Mouse (Mus musculus): ENCODE results near the gene Shc2. TPM values are rescaled to one million over a fixed set of nuclear protein-coding genes. Genes with fewer than 3 reads are reported as not detected.
A peak's percentile ranks its signal among the peaks of the same experiment; 100 is the strongest.

The Shc2 gene
- polyA plus RNA-seq, 1 experiment from 2014 or later: 1.1 TPM

GRCm38 (mm10) chr10:79645711-79646110 is 8.0 kb upstream of the Shc2 start, which contains the start of gene Odf3l2:
Gene Odf3l2, minus strand, starts transcription at chr10:79645738.
- Histone ChIP-seq H3K36me3 (ENCODE audit: insufficient read depth, low read length) (no peaks in the 10 kb centered on the region), H3K9me3 (ENCODE audit: low read length) (no peaks in the 10 kb centered on the region), H3K4me3 (ENCODE audit: low read depth, low read length) (no peak within 1 kb of the TSS), H3K9ac (replicated peaks; ENCODE audit: low read depth) (no peak within 1 kb of the TSS), H3K4me1 (ENCODE audit: insufficient read depth, low read depth, low read length) (no peaks in the 10 kb centered on the region), H3K27ac (ENCODE audit: low read length) (no peak within 1 kb of the TSS), H3K4me2 (replicated peaks; ENCODE audit: low read depth, low read length) (no peak within 1 kb of the TSS), H3K27me3 (replicated peaks; ENCODE audit: insufficient read depth, low read length) (no peaks in the 10 kb centered on the region)
- DNase-seq (ENCODE audit: low spot score) (no peak), ATAC-seq (no peak)
- no peak for TF ChIP-seq EP300 (IDR thresholded peaks at IDR 0.05)
- TF ChIP-seq CTCF (IDR thresholded peaks at IDR 0.05): no peak
- 57% methylated on average over 8 of the region's 8 CpGs for WGBS

DNA sequence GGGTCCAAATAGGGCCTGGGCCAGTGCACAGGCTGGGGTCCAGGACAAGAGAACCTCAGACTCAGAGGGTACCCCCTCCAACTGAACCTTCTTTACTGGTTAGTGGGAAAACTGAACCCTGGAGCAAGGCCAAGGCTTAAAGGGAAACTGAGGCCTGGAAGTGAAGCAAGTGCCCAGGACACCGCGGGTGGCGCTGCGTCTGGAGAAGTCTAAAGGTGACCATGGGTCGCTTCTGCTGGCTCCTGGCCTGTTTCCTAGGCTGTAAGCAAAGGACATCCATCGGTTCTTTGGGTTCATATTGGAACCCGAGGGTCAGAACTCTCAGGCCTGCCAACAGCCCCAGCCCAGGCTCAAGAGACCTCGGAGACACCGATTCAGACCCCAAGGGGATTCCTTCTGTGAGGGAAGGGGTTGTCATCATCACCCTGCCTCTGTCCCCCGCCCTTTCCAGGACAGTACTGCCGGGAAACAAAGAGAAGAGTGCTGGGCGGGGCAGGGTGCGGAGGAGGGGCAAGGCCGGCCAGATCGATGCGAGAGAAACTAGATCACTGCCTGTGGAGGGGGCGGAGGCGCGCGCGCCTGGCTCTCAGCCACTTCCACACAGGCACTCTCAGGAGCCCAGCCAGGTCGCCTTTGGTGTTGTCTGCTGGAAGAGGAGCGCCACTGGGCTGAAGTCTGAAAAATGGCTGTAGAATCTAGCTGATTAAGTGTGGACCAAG is 927 bp upstream of the Shc2 start:
- Histone ChIP-seq H3K4me3 (ENCODE audit: low read depth, low read length) (no peak overlapping the region), H3K36me3 (ENCODE audit: insufficient read depth, low read length) (no peaks in the 10 kb centered on the region), H3K9ac (replicated peaks; ENCODE audit: low read depth) (no peak overlapping the region), H3K4me1 (ENCODE audit: insufficient read depth, low read depth, low read length) (peaks cover 3% of the 10 kb centered on the region; the same call in 1 of the 2 replicates), H3K4me2 (replicated peaks; ENCODE audit: low read depth, low read length) (peak overlapping the region; percentile 25; the same call in 1 of the 2 replicates), H3K9me3 (ENCODE audit: low read length) (no peaks in the 10 kb centered on the region), H3K27me3 (replicated peaks; ENCODE audit: insufficient read depth, low read length) (peaks cover 14% of the 10 kb centered on the region; the same call in 1 of the 2 replicates), H3K27ac (ENCODE audit: low read length) (no peak overlapping the region)
- 6% methylated on average over 23 of the region's 23 CpGs for WGBS
- DNase-seq (ENCODE audit: low spot score) (no peak), ATAC-seq (peak; percentile 28; the same call in 1 of the 2 replicates)
- no peak for TF ChIP-seq EP300 (IDR thresholded peaks at IDR 0.05)
- no peak for TF ChIP-seq CTCF (IDR thresholded peaks at IDR 0.05)

- 71% methylated on average over 8 of the region's 8 CpGs for WGBS
- no peak for ATAC-seq
- Histone ChIP-seq H3K27me3 (replicated peaks; ENCODE audit: insufficient read depth, low read length) (peaks cover 14% of the 10 kb centered on the region; the same call in 1 of the 2 replicates), H3K9ac (replicated peaks; ENCODE audit: low read depth) (no peak overlapping the region), H3K4me3 (ENCODE audit: low read depth, low read length) (no peak overlapping the region), H3K9me3 (ENCODE audit: low read length) (no peaks in the 10 kb centered on the region), H3K36me3 (ENCODE audit: insufficient read depth, low read length) (no peaks in the 10 kb centered on the region), H3K4me1 (ENCODE audit: insufficient read depth, low read depth, low read length) (peaks cover 3% of the 10 kb centered on the region; the same call in 1 of the 2 replicates), H3K27ac (ENCODE audit: low read length) (no peak overlapping the region), H3K4me2 (replicated peaks; ENCODE audit: low read depth, low read length) (no peak overlapping the region)
- DNase-seq (ENCODE audit: low spot score): no peak
- TF ChIP-seq EP300 (IDR thresholded peaks at IDR 0.05): no peak
- no peak for TF ChIP-seq CTCF (IDR thresholded peaks at IDR 0.05)
These were observed 1.4 kb downstream of the Shc2 start for GRCm38 (mm10) chr10:79636287-79636686.

GRCm38 (mm10) chr10:79633006-79633777 is 4.5 kb downstream of the Shc2 start:
- H3K9me3 ChIP-seq (ENCODE audit: low read length): no peaks in the 10 kb centered on the region
- 76% methylated on average over 17 of the region's 17 CpGs for WGBS
- H3K4me3 ChIP-seq (ENCODE audit: low read depth, low read length): no peak overlapping the region
- no peak for ATAC-seq
- peaks cover 3% of the 10 kb centered on the region; the same call in 1 of the 2 replicates for H3K4me1 ChIP-seq (ENCODE audit: insufficient read depth, low read depth, low read length)
- H3K27me3 ChIP-seq (replicated peaks; ENCODE audit: insufficient read depth, low read length): peaks cover 7% of the 10 kb centered on the region; the same call in 1 of the 2 replicates
- H3K9ac ChIP-seq (replicated peaks; ENCODE audit: low read depth): no peak overlapping the region
- TF ChIP-seq EP300 (IDR thresholded peaks at IDR 0.05): no peak
- TF ChIP-seq CTCF (IDR thresholded peaks at IDR 0.05): no peak
- H3K36me3 ChIP-seq (ENCODE audit: insufficient read depth, low read length): no peaks in the 10 kb centered on the region
- no peak for DNase-seq (ENCODE audit: low spot score)
- no peak overlapping the region for H3K4me2 ChIP-seq (replicated peaks; ENCODE audit: low read depth, low read length)
- H3K27ac ChIP-seq (ENCODE audit: low read length): no peak overlapping the region

DNA sequence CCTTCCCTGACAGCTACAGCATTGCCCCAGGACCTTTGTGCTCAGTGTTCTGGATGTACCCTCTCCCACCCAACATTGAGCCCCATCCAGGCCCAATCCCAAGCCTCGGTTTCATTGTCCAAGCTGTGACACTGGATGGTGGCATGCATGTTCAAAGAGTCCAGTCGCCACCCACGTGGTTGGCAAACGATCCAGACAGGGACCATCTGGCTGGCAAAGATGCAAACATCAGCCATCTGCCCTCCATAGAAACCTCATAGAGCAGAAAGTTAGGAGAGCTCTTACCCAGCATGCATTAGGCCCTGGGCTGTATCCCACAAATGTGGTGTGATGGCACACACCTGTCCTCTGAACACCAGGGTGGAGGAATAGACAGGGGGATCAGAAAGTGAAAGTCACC is 6.3 kb downstream of the Shc2 start:
- no peaks in the 10 kb centered on the region for H3K4me1 ChIP-seq (ENCODE audit: insufficient read depth, low read depth, low read length)
- H3K4me2 ChIP-seq (replicated peaks; ENCODE audit: low read depth, low read length): no peak overlapping the region
- DNase-seq (ENCODE audit: low spot score) (no peak), ATAC-seq (no peak)
- WGBS: 73% methylated on average over 4 of the region's 4 CpGs
- no peak overlapping the region for H3K4me3 ChIP-seq (ENCODE audit: low read depth, low read length)
- H3K9me3 ChIP-seq (ENCODE audit: low read length): no peaks in the 10 kb centered on the region
- no peaks in the 10 kb centered on the region; the same call in 1 of the 2 replicates for H3K27me3 ChIP-seq (replicated peaks; ENCODE audit: insufficient read depth, low read length)
- no peak overlapping the region for H3K9ac ChIP-seq (replicated peaks; ENCODE audit: low read depth)
- no peaks in the 10 kb centered on the region for H3K36me3 ChIP-seq (ENCODE audit: insufficient read depth, low read length)
- no peak for TF ChIP-seq CTCF (IDR thresholded peaks at IDR 0.05)
- no peak for TF ChIP-seq EP300 (IDR thresholded peaks at IDR 0.05)
- no peak overlapping the region for H3K27ac ChIP-seq (ENCODE audit: low read length)

GRCm38 (mm10) chr10:79628377-79628776 is 9.3 kb downstream of the Shc2 start:
- Histone ChIP-seq H3K4me3 (ENCODE audit: low read depth, low read length) (no peak overlapping the region), H3K4me1 (ENCODE audit: insufficient read depth, low read depth, low read length) (no peaks in the 10 kb centered on the region), H3K9ac (replicated peaks; ENCODE audit: low read depth) (no peak overlapping the region), H3K36me3 (ENCODE audit: insufficient read depth, low read length) (no peaks in the 10 kb centered on the region), H3K9me3 (ENCODE audit: low read length) (no peaks in the 10 kb centered on the region), H3K4me2 (replicated peaks; ENCODE audit: low read depth, low read length) (no peak overlapping the region), H3K27ac (ENCODE audit: low read length) (no peak overlapping the region), H3K27me3 (replicated peaks; ENCODE audit: insufficient read depth, low read length) (no peaks in the 10 kb centered on the region)
- 76% methylated on average over 5 of the region's 5 CpGs for WGBS
- TF ChIP-seq CTCF (IDR thresholded peaks at IDR 0.05) (no peak), EP300 (IDR thresholded peaks at IDR 0.05) (no peak)
- DNase-seq (ENCODE audit: low spot score) (no peak), ATAC-seq (no peak)
